Mouse (Mus musculus): ENCODE data around the gene Baz2a.
"Not testable (repeated sequence)": the region's sequence is repeated elsewhere in the genome, so short reads cannot be mapped to it uniquely, and the experiment has no call there.

Baz2a gene

GRCm38 (mm10) chr10:128091564-128092505 lies at the start of gene Baz2a:
Gene Baz2a (plus strand): TSS chr10:128091577.
- in situ Hi-C loops (cut with MboI; ENCODE audit: unreplicated experiment in 2 of 2): loop anchor here (5.0 to 10.0 kb wide), 2 partner anchors 95 to 653 kb away; partner anchors contain the start of genes Dgka (in 1 of the 2) and Pym1 (in 1 of the 2)

GRCm38 (mm10) chr10:128041636-128042035 lies 49.7 kb upstream of the Baz2a start:
- in situ Hi-C loops (cut with MboI; ENCODE audit: unreplicated experiment in 2 of 2): no loop called here

GRCm38 (mm10) chr10:128042466-128042865 lies 48.9 kb upstream of the Baz2a start:
- in situ Hi-C loops (cut with MboI; ENCODE audit: unreplicated experiment in 2 of 2): no loop called here

- in situ Hi-C loops (cut with MboI; ENCODE audit: unreplicated experiment in 2 of 2): no loop called here
These were observed 48.1 kb upstream of the Baz2a start for GRCm38 (mm10) chr10:128043041-128043835.

GRCm38 (mm10) chr10:128048157-128048556 lies 43.2 kb upstream of the Baz2a start:
- in situ Hi-C loops (cut with MboI; ENCODE audit: unreplicated experiment in 2 of 2): no loop called here

GRCm38 (mm10) chr10:128049741-128050140 lies 41.6 kb upstream of the Baz2a start:
- in situ Hi-C loops (cut with MboI; ENCODE audit: unreplicated experiment in 2 of 2): no loop called here

- in situ Hi-C loops (cut with MboI; ENCODE audit: unreplicated experiment in 2 of 2): no loop called here
These were observed 41.0 kb upstream of the Baz2a start for GRCm38 (mm10) chr10:128050355-128050754.

GRCm38 (mm10) chr10:128051589-128051988 lies 39.8 kb upstream of the Baz2a start:
- in situ Hi-C loops (cut with MboI; ENCODE audit: unreplicated experiment in 2 of 2): no loop called here

GRCm38 (mm10) chr10:128052136-128052535 lies 39.2 kb upstream of the Baz2a start:
- in situ Hi-C loops (cut with MboI; ENCODE audit: unreplicated experiment in 2 of 2): not testable (repeated sequence)

- in situ Hi-C loops (cut with MboI; ENCODE audit: unreplicated experiment in 2 of 2): no loop called here
These were observed 38.4 kb upstream of the Baz2a start for GRCm38 (mm10) chr10:128053001-128053400.

- in situ Hi-C loops (cut with MboI; ENCODE audit: unreplicated experiment in 2 of 2): no loop called here
These were observed 33.2 kb upstream of the Baz2a start for GRCm38 (mm10) chr10:128058184-128058583.

GRCm38 (mm10) chr10:128058601-128059151 lies 32.7 kb upstream of the Baz2a start, which contains the start of gene Ptges3:
Gene Ptges3 (plus strand): TSS chr10:128058954.
- in situ Hi-C loops (cut with MboI; ENCODE audit: unreplicated experiment in 2 of 2): no loop called here

GRCm38 (mm10) chr10:128059207-128059981 lies 32.0 kb upstream of the Baz2a start:
- in situ Hi-C loops (cut with MboI; ENCODE audit: unreplicated experiment in 2 of 2): no loop called here

GRCm38 (mm10) chr10:128061109-128061508 lies 30.3 kb upstream of the Baz2a start:
- in situ Hi-C loops (cut with MboI; ENCODE audit: unreplicated experiment in 2 of 2): no loop called here

GRCm38 (mm10) chr10:128062221-128062989 lies 29.0 kb upstream of the Baz2a start:
- in situ Hi-C loops (cut with MboI; ENCODE audit: unreplicated experiment in 2 of 2): no loop called here

- in situ Hi-C loops (cut with MboI; ENCODE audit: unreplicated experiment in 2 of 2): no loop called here
These were observed 25.3 kb upstream of the Baz2a start for GRCm38 (mm10) chr10:128066072-128066471.

GRCm38 (mm10) chr10:128069201-128069600 lies 22.2 kb upstream of the Baz2a start:
- in situ Hi-C loops (cut with MboI; ENCODE audit: unreplicated experiment in 2 of 2): no loop called here

GRCm38 (mm10) chr10:128070432-128070831 lies 20.9 kb upstream of the Baz2a start:
- in situ Hi-C loops (cut with MboI; ENCODE audit: unreplicated experiment in 2 of 2): loop anchor here (5.0 to 10.0 kb wide), 2 partner anchors 43 to 46 kb away; no protein-coding TSS in a partner anchor

- in situ Hi-C loops (cut with MboI; ENCODE audit: unreplicated experiment in 2 of 2): loop anchor here in 1 of 2 experiments (10.0 kb wide), 1 partner anchor 53 kb away; no protein-coding TSS in a partner anchor
These were observed 13.1 kb upstream of the Baz2a start for GRCm38 (mm10) chr10:128078269-128078668.

Data from v-Abl transformed pro-B cells (cell line).